Mouse (Mus musculus) bone marrow macrophage, adult 2 months (primary cell): ENCODE data around the gene Rnf123.

ENCODE experiments used
- CTCF ChIP-seq: IDR thresholded peaks from 2 replicates; pipeline ENCODE4 v1.5.1; 2012; ENCODE audit warnings: low read depth, mild to moderate bottlenecking, low read length, moderate library complexity
- POLR2A ChIP-seq: IDR thresholded peaks from 2 replicates; pipeline ENCODE4 v1.6.1; 2012; ENCODE audit warnings: mild to moderate bottlenecking, low read depth, low read length, borderline replicate concordance

DNA sequence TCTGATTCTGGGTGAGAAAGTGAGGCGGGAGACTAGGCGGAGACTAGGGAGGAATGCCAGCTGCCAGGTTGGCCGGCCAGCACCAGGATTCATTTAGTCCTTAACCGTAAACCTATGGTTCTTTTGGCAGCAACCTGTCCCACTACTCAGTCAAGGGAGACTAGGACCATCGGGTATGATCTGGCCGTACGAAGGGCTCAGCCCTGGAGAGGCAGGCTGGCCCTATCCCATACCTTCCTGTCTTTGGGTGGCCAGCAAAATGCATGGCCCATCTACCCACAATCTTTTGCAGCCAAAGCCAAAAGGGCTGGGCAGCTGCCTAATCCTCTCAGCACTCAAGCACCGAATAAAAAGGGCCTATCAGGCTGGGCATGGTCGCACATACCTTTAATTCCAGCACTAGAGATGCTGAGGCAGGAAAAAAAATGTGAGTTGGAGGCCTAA lies 10.6 kb downstream of the Rnf123 start:
- no peak for TF ChIP-seq POLR2A
- no peak for TF ChIP-seq CTCF
